9 mouse cellular contexts compared by ENCODE assay signal in the genomic region with DNA sequence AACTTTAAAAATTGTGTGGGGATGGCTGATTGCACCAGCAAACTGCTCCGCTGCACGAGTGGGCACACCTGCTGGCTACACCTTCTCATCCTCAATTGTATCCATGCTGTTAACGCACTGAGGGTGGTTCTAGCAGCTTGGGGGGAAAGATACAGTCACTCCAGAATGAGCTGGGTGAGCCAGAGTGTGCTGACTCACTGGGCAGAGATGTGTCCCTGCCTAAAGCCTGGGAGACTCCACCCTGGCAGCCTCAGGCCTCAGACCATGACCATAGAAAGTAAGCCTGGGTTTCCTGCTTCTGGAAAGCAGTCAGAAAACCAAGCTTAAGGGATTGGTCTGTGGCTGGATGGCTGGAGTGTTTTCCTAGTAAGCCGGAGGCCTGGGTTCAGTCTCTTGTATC. TPM values are rescaled to one million over a fixed set of nuclear protein-coding genes. Genes with fewer than 3 reads are reported as not detected.
A peak's percentile ranks its signal among the peaks of the same experiment; 100 is the strongest.
DNase-seq lines count a peak whose midpoint lies in the region; ATAC-seq lines count a peak whose summit lies in the region.
"Had no signal": no experiment of that assay in that cellular context is flagged by ENCODE, and none has a peak within 500 bp of the region (broad histone marks: within the 10 kb centered on the region; RNA-seq: fewer than 3 reads in every experiment).

No protein-coding gene starts in this region.

- H3K36me3 ChIP-seq in embryonic facial prominence, embryonic 11.5 days (replicated peaks; ENCODE audit: control insufficient read depth, insufficient read depth, low read depth, low read length) = no peaks in the 10 kb centered on the region
- peaks cover 33% of the 10 kb centered on the region for H3K36me3 ChIP-seq in liver, embryonic 13.5 days
- no peaks in the 10 kb centered on the region for H3K36me3 ChIP-seq in neural tube, embryonic 13.5 days

- peaks cover 10% of the 10 kb centered on the region; the same call in 1 of the 2 replicates for H3K4me1 ChIP-seq in embryonic facial prominence, embryonic 11.5 days (ENCODE audit: control insufficient read depth, insufficient read depth, low read length)
- peaks cover 98% of the 10 kb centered on the region for H3K4me1 ChIP-seq in liver, embryonic 13.5 days (replicated peaks)
- H3K4me1 ChIP-seq in neural tube, embryonic 13.5 days (replicated peaks) = peaks cover 62% of the 10 kb centered on the region

- no peak for ATAC-seq in embryonic facial prominence, embryonic 11.5 days (replicated peaks; ENCODE audit: insufficient number of reproducible peaks, low FRiP score, low TSS enrichment, low read depth)
- peak; percentile 84 for ATAC-seq in liver, embryonic 13.5 days (ENCODE audit: low read depth)
- no peak; the same call in 1 of the 2 replicates for ATAC-seq in neural tube, embryonic 13.5 days (ENCODE audit: low read depth)

- intact Hi-C loops in heart, postnatal 14 days (cut with DNase I) = no loop called here

- WGBS in embryonic facial prominence, embryonic 11.5 days = 51% methylated on average over 4 of the region's 4 CpGs
- 31% methylated on average over 4 of the region's 4 CpGs for WGBS in liver, embryonic 13.5 days (ENCODE audit: insufficient replicate concordance)
- 47% methylated on average over 4 of the region's 4 CpGs for WGBS in neural tube, embryonic 13.5 days

- H3K27ac ChIP-seq in embryonic facial prominence, embryonic 11.5 days (replicated peaks; ENCODE audit: low read depth, low read length) = no peak overlapping the region; the same call in 1 of the 2 replicates
- H3K27ac ChIP-seq in liver, embryonic 13.5 days = peak overlapping the region; percentile 99
- H3K27ac ChIP-seq in neural tube, embryonic 13.5 days (replicated peaks) = peak overlapping the region; percentile 83

- H3K9ac ChIP-seq in embryonic facial prominence, embryonic 11.5 days (replicated peaks; ENCODE audit: low read length) = peak overlapping the region; percentile 4; the same call in 1 of the 2 replicates
- peak overlapping the region; percentile 73 for H3K9ac ChIP-seq in liver, embryonic 13.5 days
- no peak overlapping the region for H3K9ac ChIP-seq in neural tube, embryonic 13.5 days

- no peaks in the 10 kb centered on the region for H3K27me3 ChIP-seq in embryonic facial prominence, embryonic 11.5 days (ENCODE audit: control insufficient read depth, insufficient read depth, low read length)
- H3K27me3 ChIP-seq in liver, embryonic 13.5 days = no peaks in the 10 kb centered on the region
- H3K27me3 ChIP-seq in neural tube, embryonic 13.5 days = no peaks in the 10 kb centered on the region

- peak; percentile 51 for DNase-seq in gastrocnemius, adult 18-20 months (ENCODE audit: low spot score)
- DNase-seq in gastrocnemius, postnatal 10 days = no peak
- DNase-seq in embryonic facial prominence, embryonic 11.5 days (ENCODE audit: low spot score) = no peak
- DNase-seq in heart, postnatal 14 days = peak; percentile 33 to 55
- DNase-seq in liver, embryonic 13.5 days = peak; percentile 83
- no peak for DNase-seq in cerebellum, postnatal 10 days
- no peak for DNase-seq in testis, postnatal 10 days (ENCODE audit: low spot score)

- no peak overlapping the region for H3K4me2 ChIP-seq in embryonic facial prominence, embryonic 11.5 days (ENCODE audit: low read depth, low read length)
- H3K4me2 ChIP-seq in liver, embryonic 13.5 days = peak overlapping the region; percentile 68
- H3K4me2 ChIP-seq in neural tube, embryonic 13.5 days = peak overlapping the region; percentile 23

- no peak overlapping the region for H3K4me3 ChIP-seq in embryonic facial prominence, embryonic 11.5 days (ENCODE audit: low read depth, low read length)
- H3K4me3 ChIP-seq in liver, embryonic 13.5 days (replicated peaks) = no peak overlapping the region
- H3K4me3 ChIP-seq in neural tube, embryonic 13.5 days = no peak overlapping the region

- no peaks in the 10 kb centered on the region for H3K9me3 ChIP-seq in embryonic facial prominence, embryonic 11.5 days (replicated peaks; ENCODE audit: control insufficient read depth, low read length)
- no peaks in the 10 kb centered on the region for H3K9me3 ChIP-seq in liver, embryonic 13.5 days (replicated peaks)
- H3K9me3 ChIP-seq in neural tube, embryonic 13.5 days = no peaks in the 10 kb centered on the region

RNA-seq across cellular contexts. Expression of a gene that starts 23.2 kb away (rescaled TPM):
- 10 to 100 TPM; 59.7 to 60.4 TPM for total RNA-seq in gastrocnemius, adult 18-20 months (2021)
- total RNA-seq in gastrocnemius, postnatal 10 days (2021) = 10 to 100 TPM; 56.3 to 60.9 TPM
- 8.7 and 10.6 TPM in 2 replicates for polyA plus RNA-seq in embryonic facial prominence, embryonic 11.5 days (2014; fragmentation: Nextera tagmentation; extraction: Ambion mirVana)
- 10 to 100 TPM; 30.0 to 34.2 TPM for total RNA-seq in heart, postnatal 14 days (2021)
- polyA plus RNA-seq in liver, embryonic 13.5 days (2015; fragmentation: Nextera tagmentation; extraction: Ambion mirVana) = 42.2 and 44.2 TPM in 2 replicates
- polyA plus RNA-seq in neural tube, embryonic 13.5 days (2015; fragmentation: Nextera tagmentation; extraction: Ambion mirVana) = 29.2 and 34.1 TPM in 2 replicates

RNA-seq across cellular contexts. Expression of a gene that starts 51.7 kb away (rescaled TPM):
- total RNA-seq in gastrocnemius, adult 18-20 months (2021) = 10 to 100 TPM in 1 of 2 experiments, 1 to 10 TPM in 1; 9.0 to 10.0 TPM
- total RNA-seq in gastrocnemius, postnatal 10 days (2021) = 10 to 100 TPM; 14.0 to 15.9 TPM
- polyA plus RNA-seq in embryonic facial prominence, embryonic 11.5 days (2014; fragmentation: Nextera tagmentation; extraction: Ambion mirVana) = 22.7 and 22.8 TPM in 2 replicates
- total RNA-seq in heart, postnatal 14 days (2021) = 10 to 100 TPM; 10.7 to 10.9 TPM
- polyA plus RNA-seq in liver, embryonic 13.5 days (2015; fragmentation: Nextera tagmentation; extraction: Ambion mirVana) = 19.3 and 21.1 TPM in 2 replicates
- polyA plus RNA-seq in neural tube, embryonic 13.5 days (2015; fragmentation: Nextera tagmentation; extraction: Ambion mirVana) = 21.4 and 24.7 TPM in 2 replicates

RNA-seq across cellular contexts. Expression of a gene that starts 53.7 kb away (rescaled TPM):
- total RNA-seq in gastrocnemius, adult 18-20 months (2021) = under 1 TPM in 1 of 2 experiments, not detected in 1; 0.47 TPM
- under 1 TPM in 1 of 2 experiments, not detected in 1; 0.31 TPM for total RNA-seq in gastrocnemius, postnatal 10 days (2021)
- polyA plus RNA-seq in embryonic facial prominence, embryonic 11.5 days (2014; fragmentation: Nextera tagmentation; extraction: Ambion mirVana) = not detected in 2 replicates
- total RNA-seq in heart, postnatal 14 days (2021) = under 1 TPM in 1 of 2 experiments, not detected in 1; 0.22 TPM
- not detected in 2 replicates for polyA plus RNA-seq in liver, embryonic 13.5 days (2015; fragmentation: Nextera tagmentation; extraction: Ambion mirVana)
- polyA plus RNA-seq in neural tube, embryonic 13.5 days (2015; fragmentation: Nextera tagmentation; extraction: Ambion mirVana) = not detected in 2 replicates
- total RNA-seq: left cerebral cortex, postnatal 25 days had no signal

Comparison
In these comparisons a context has a peak if more than half of its experiments do, and no peak if none do; other contexts are left out.
1. DNase-seq: peak in gastrocnemius, adult 18-20 months (single experiment), heart, postnatal 14 days (2 of 2) and liver, embryonic 13.5 days (single experiment); none in gastrocnemius, postnatal 10 days (single experiment), embryonic facial prominence, embryonic 11.5 days (single experiment), cerebellum, postnatal 10 days (0 of 2) and testis, postnatal 10 days (single experiment).